Mouse (Mus musculus) myocyte (in vitro differentiated cells): Measurements from ENCODE around the gene R3hdm4.
A peak's percentile ranks its signal among the peaks of the same experiment; 100 is the strongest.

ENCODE experiments used
- CEBPB ChIP-seq: IDR thresholded peaks from 2 replicates; pipeline ENCODE4 v1.6.1; 2011; ENCODE audit warnings: mild to moderate bottlenecking, moderate library complexity; ENCODE audit not compliant: poor library complexity, insufficient read depth, severe bottlenecking
- E2F4 ChIP-seq: IDR thresholded peaks from one replicate; pipeline ENCODE4 v1.6.1; 2011; ENCODE audit warnings: mild to moderate bottlenecking, control low read depth, moderate library complexity; ENCODE audit not compliant: insufficient read depth
- MAX ChIP-seq: IDR thresholded peaks from one replicate; pipeline ENCODE4 v1.6.1; 2011; ENCODE audit warnings: low read depth, mild to moderate bottlenecking, control low read depth
- MYOD1 ChIP-seq, 3 experiments: IDR thresholded peaks; one replicate each; pipeline ENCODE4 v1.6.1; 2011; ENCODE audit warnings: control low read depth in 2 of 3, low read depth in 2 of 3, mild to moderate bottlenecking in 2 of 3, moderate library complexity in 1 of 3; ENCODE audit not compliant: insufficient read length in 2 of 3, control insufficient read depth in 1 of 3
- MYOG ChIP-seq, 3 experiments: IDR thresholded peaks; one replicate each; pipeline ENCODE4 v1.6.1; 2011; ENCODE audit warnings: control low read depth in 2 of 3, low read depth in 2 of 3, mild to moderate bottlenecking in 2 of 3; ENCODE audit not compliant: insufficient read length in 2 of 3, control insufficient read depth in 1 of 3, insufficient read depth in 1 of 3
- POLR2A ChIP-seq: IDR thresholded peaks from one replicate; pipeline ENCODE4 v1.6.1; 2011; ENCODE audit warnings: low read depth, mild to moderate bottlenecking, control low read depth, moderate library complexity; ENCODE audit not compliant: insufficient read length
- POLR2AphosphoS2 ChIP-seq: IDR thresholded peaks from one replicate; pipeline ENCODE4 v1.6.1; 2011; ENCODE audit warnings: low read depth, control low read depth; ENCODE audit not compliant: insufficient read length
- SRF ChIP-seq: IDR thresholded peaks from one replicate; pipeline ENCODE4 v1.6.1; 2011; ENCODE audit warnings: low read depth; ENCODE audit not compliant: control insufficient read depth, insufficient read length
- TCF12 ChIP-seq: IDR thresholded peaks from one replicate; pipeline ENCODE4 v1.6.1; 2011; ENCODE audit warnings: mild to moderate bottlenecking, control low read depth; ENCODE audit not compliant: poor library complexity, insufficient read depth, severe bottlenecking
- TCF3 ChIP-seq: IDR thresholded peaks from one replicate; pipeline ENCODE4 v1.6.1; 2011; ENCODE audit warnings: low read depth, control low read depth; ENCODE audit not compliant: insufficient read length
- USF1 ChIP-seq: IDR thresholded peaks from one replicate; pipeline ENCODE4 v1.6.1; 2011; ENCODE audit warnings: low read depth, mild to moderate bottlenecking, control low read depth, moderate library complexity

- TF ChIP-seq POLR2A (no peak), MYOD1 (IDR thresholded peaks at IDR 0.05; ENCODE audit: control insufficient read depth in 1 of 3, insufficient read length in 2 of 3, low read depth in 2 of 3) (no peak), TCF12 (no peak), MAX (no peak), USF1 (no peak), SRF (no peak), POLR2AphosphoS2 (peak; percentile 24), MYOG (IDR thresholded peaks at IDR 0.05; ENCODE audit: control insufficient read depth in 1 of 3, insufficient read depth in 1 of 3, insufficient read length in 2 of 3, low read depth in 2 of 3) (no peak), E2F4 (no peak), TCF3 (no peak), CEBPB (no peak)
Observed at GRCm38 (mm10) chr10:79909092-79909922, 11.7 kb downstream of the R3hdm4 start.
